7 mouse cellular contexts compared by ENCODE assay signal in the genomic region with DNA sequence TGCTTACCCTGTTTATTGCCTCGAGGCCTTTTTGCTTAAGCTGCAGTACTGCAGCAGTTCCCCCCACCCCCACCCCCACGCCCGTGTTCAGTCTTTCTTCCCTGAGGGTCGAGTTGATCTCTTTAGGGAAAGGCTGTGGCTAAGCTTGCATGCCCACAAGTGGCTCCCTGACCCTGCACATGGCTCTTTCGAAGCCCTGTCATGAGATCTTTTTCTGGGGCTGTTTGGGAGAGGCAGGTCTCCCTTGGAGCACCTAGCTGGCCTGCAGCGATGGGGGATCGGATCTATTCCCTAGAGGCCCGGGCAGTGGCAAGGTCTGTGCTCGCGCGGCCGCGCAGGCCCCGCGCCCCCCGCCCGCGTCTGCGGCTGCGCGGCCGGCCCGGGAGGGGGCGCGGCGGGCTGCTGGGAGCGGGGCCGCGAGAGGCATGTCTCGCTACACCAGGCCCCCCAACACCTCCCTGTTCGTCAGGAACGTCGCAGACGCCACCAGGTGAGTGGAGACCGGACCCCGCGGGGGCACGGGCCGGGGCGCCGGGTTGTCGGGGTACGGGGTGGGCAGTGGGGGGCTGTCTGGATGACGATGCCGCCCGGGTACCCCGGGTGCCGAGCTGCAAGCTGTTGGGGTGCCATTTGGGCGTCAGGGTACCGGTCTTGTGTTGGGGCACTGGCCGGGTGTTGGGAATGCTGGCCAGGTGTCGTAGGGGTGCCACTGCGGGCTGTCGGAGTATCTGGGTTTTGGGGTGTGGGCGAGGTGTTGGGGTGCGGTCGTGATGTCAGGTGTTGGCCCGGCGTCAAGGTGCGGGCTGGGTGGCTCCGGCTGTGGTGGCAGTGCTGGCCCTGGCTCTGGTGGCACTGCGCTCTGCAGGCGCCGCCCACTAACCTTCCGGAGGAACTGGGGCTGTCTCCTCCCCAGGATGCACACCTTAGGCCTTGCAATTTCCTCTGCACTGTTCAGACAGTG. TPM values are rescaled to one million over a fixed set of nuclear protein-coding genes. Genes with fewer than 3 reads are reported as not detected.
A peak's percentile ranks its signal among the peaks of the same experiment; 100 is the strongest.
DNase-seq lines count a peak whose midpoint lies in the region; ATAC-seq and TF ChIP-seq lines count a peak whose summit lies in the region.

A gene (plus strand): TSS at position 111 of the 961 bp plus-strand sequence.

- no peak for TF ChIP-seq CTCF in spleen, adult 2 months (IDR thresholded peaks at IDR 0.05; ENCODE audit: extremely low read depth, insufficient read depth, insufficient read length, insufficient replicate concordance)

- peak within 1 kb of the TSS; percentile 70 to 76 for H3K4me3 ChIP-seq in ES-E14 (ENCODE audit: insufficient read depth in 1 of 2, low read depth in 1 of 2, low read length in 2 of 2, poor library complexity in 1 of 2, severe bottlenecking in 1 of 2)
- peak within 1 kb of the TSS; percentile 75 for H3K4me3 ChIP-seq in embryonic facial prominence, embryonic 14.5 days (ENCODE audit: low read depth, low read length)
- peak within 1 kb of the TSS; percentile 86 for H3K4me3 ChIP-seq in hindbrain, embryonic 16.5 days (ENCODE audit: low read length)
- H3K4me3 ChIP-seq in limb, embryonic 10.5 days: peak within 1 kb of the TSS; percentile 84
- H3K4me3 ChIP-seq in midbrain, embryonic 11.5 days (ENCODE audit: low read depth, low read length): peak within 1 kb of the TSS; percentile 71
- H3K4me3 ChIP-seq in spleen, adult 2 months (ENCODE audit: extremely low read depth, insufficient read depth, insufficient read length): peak within 1 kb of the TSS; percentile 57

- no peak within 1 kb of the TSS for H3K27ac ChIP-seq in ES-E14 (ENCODE audit: insufficient read depth, low read depth, low read length, poor library complexity, severe bottlenecking)
- peak within 1 kb of the TSS; percentile 52 for H3K27ac ChIP-seq in embryonic facial prominence, embryonic 14.5 days (replicated peaks; ENCODE audit: low read depth, low read length)
- H3K27ac ChIP-seq in hindbrain, embryonic 16.5 days (ENCODE audit: low read depth, low read length): peak within 1 kb of the TSS; percentile 95
- peak within 1 kb of the TSS; percentile 91 for H3K27ac ChIP-seq in limb, embryonic 10.5 days
- H3K27ac ChIP-seq in midbrain, embryonic 11.5 days (ENCODE audit: low read depth, low read length): no peak within 1 kb of the TSS
- 0 out of 2 replicates have a peak within 1 kb of the TSS, but pooled peaks have one; percentile 41 for H3K27ac ChIP-seq in spleen, adult 2 months (ENCODE audit: insufficient read depth, low read length)

- TF ChIP-seq POLR2A in spleen, adult 2 months (IDR thresholded peaks at IDR 0.05; ENCODE audit: low read depth, low read length): no peak

- no peaks in the 10 kb centered on the region for H3K36me3 ChIP-seq in ES-E14 (ENCODE audit: control insufficient read depth, insufficient read depth, low read length, poor library complexity, severe bottlenecking)
- H3K36me3 ChIP-seq in embryonic facial prominence, embryonic 14.5 days (ENCODE audit: control insufficient read depth, insufficient read depth, low read length): no peaks in the 10 kb centered on the region
- H3K36me3 ChIP-seq in hindbrain, embryonic 16.5 days (ENCODE audit: control insufficient read depth, insufficient read depth, low read length): no peaks in the 10 kb centered on the region
- H3K36me3 ChIP-seq in limb, embryonic 10.5 days: no peaks in the 10 kb centered on the region
- H3K36me3 ChIP-seq in midbrain, embryonic 11.5 days (ENCODE audit: control insufficient read depth, insufficient read depth, low read length): no peaks in the 10 kb centered on the region
- H3K36me3 ChIP-seq in spleen, adult 2 months (ENCODE audit: control insufficient read depth, insufficient read depth, low read length): no peaks in the 10 kb centered on the region

- H3K9me3 ChIP-seq in ES-E14 (ENCODE audit: control insufficient read depth, insufficient read depth, low read depth, low read length): no peaks in the 10 kb centered on the region
- H3K9me3 ChIP-seq in embryonic facial prominence, embryonic 14.5 days (ENCODE audit: control insufficient read depth, low read length): no peaks in the 10 kb centered on the region
- H3K9me3 ChIP-seq in hindbrain, embryonic 16.5 days (ENCODE audit: control insufficient read depth, low read length): no peaks in the 10 kb centered on the region
- H3K9me3 ChIP-seq in limb, embryonic 10.5 days (replicated peaks): no peaks in the 10 kb centered on the region
- H3K9me3 ChIP-seq in midbrain, embryonic 11.5 days (ENCODE audit: control insufficient read depth, low read length): no peaks in the 10 kb centered on the region

- H3K4me1 ChIP-seq in ES-E14 (ENCODE audit: control insufficient read depth in 2 of 2, insufficient read depth in 2 of 2, low read length in 2 of 2, poor library complexity in 1 of 2): peaks cover 0 to 6% of the 10 kb centered on the region in 2 experiments; a peak in 1 of 4 replicates
- peaks cover 5% of the 10 kb centered on the region; the same call in 1 of the 2 replicates for H3K4me1 ChIP-seq in embryonic facial prominence, embryonic 14.5 days (ENCODE audit: control insufficient read depth, insufficient read depth, low read length)
- H3K4me1 ChIP-seq in hindbrain, embryonic 16.5 days (ENCODE audit: control insufficient read depth, insufficient read depth, low read depth, low read length): peaks cover 8% of the 10 kb centered on the region; the same call in 1 of the 2 replicates
- peaks cover 15% of the 10 kb centered on the region for H3K4me1 ChIP-seq in limb, embryonic 10.5 days
- H3K4me1 ChIP-seq in midbrain, embryonic 11.5 days (ENCODE audit: control insufficient read depth, insufficient read depth, low read length): peaks cover 9% of the 10 kb centered on the region
- H3K4me1 ChIP-seq in spleen, adult 2 months (ENCODE audit: control insufficient read depth, insufficient read depth, insufficient read length): peaks cover 5% of the 10 kb centered on the region

- 3% methylated on average over 38 of the region's 65 CpGs for WGBS in embryonic facial prominence, embryonic 14.5 days
- WGBS in hindbrain, embryonic 16.5 days: 3% methylated on average over 64 of the region's 65 CpGs
- 3% methylated on average over 65 of the region's 65 CpGs for WGBS in limb, embryonic 10.5 days
- 4% methylated on average over 65 of the region's 65 CpGs for WGBS in midbrain, embryonic 11.5 days
- 3% methylated on average over 65 of the region's 65 CpGs for WGBS in spleen, adult 2 months

- peak within 1 kb of the TSS; percentile 73 for H3K9ac ChIP-seq in ES-E14 (ENCODE audit: insufficient read depth, low read depth, low read length, poor library complexity, severe bottlenecking)
- peak within 1 kb of the TSS; percentile 83 for H3K9ac ChIP-seq in embryonic facial prominence, embryonic 14.5 days (ENCODE audit: low read depth, low read length)
- H3K9ac ChIP-seq in hindbrain, embryonic 16.5 days (ENCODE audit: low read depth, low read length): peak within 1 kb of the TSS; percentile 99
- peak within 1 kb of the TSS; percentile 77 for H3K9ac ChIP-seq in midbrain, embryonic 11.5 days (ENCODE audit: low read length)

- in situ Hi-C loops in ES-E14 (cut with MboI; ENCODE audit: low sequenced_read_pairs in 2 of 2, unreplicated experiment in 2 of 2): no loop called here

- no peak for DNase-seq in ES-E14 (ENCODE audit: low read depth, low spot score)
- peak; percentile 21 for DNase-seq in adrenal gland, postnatal 25 days
- peak; percentile 40 for DNase-seq in embryonic facial prominence, embryonic 14.5 days (ENCODE audit: low spot score)
- peak; percentile 73 for DNase-seq in limb, embryonic 10.5 days (ENCODE audit: low spot score)
- peak; percentile 97 for DNase-seq in midbrain, embryonic 11.5 days (ENCODE audit: low spot score, missing footprints)
- peak in 1 of 2 experiments; percentile 35 for DNase-seq in spleen, adult 2 months (ENCODE audit: low read depth in 1 of 2, low spot score in 2 of 2)

- no peaks in the 10 kb centered on the region for H3K27me3 ChIP-seq in embryonic facial prominence, embryonic 14.5 days (replicated peaks; ENCODE audit: control insufficient read depth, insufficient read depth, low read length)
- no peaks in the 10 kb centered on the region for H3K27me3 ChIP-seq in hindbrain, embryonic 16.5 days (replicated peaks; ENCODE audit: control insufficient read depth, insufficient read depth, low read length)
- H3K27me3 ChIP-seq in limb, embryonic 10.5 days (ENCODE audit: low read depth, poor library complexity, severe bottlenecking): no peaks in the 10 kb centered on the region
- H3K27me3 ChIP-seq in midbrain, embryonic 11.5 days (ENCODE audit: control insufficient read depth, insufficient read depth, low read length): no peaks in the 10 kb centered on the region
- peaks cover 9% of the 10 kb centered on the region for H3K27me3 ChIP-seq in spleen, adult 2 months (ENCODE audit: control insufficient read depth, insufficient read depth, low read length)

- ATAC-seq in embryonic facial prominence, embryonic 14.5 days (ENCODE audit: low read depth): peak; percentile 85
- peak; percentile 91 for ATAC-seq in hindbrain, embryonic 16.5 days
- ATAC-seq in midbrain, embryonic 11.5 days (ENCODE audit: low FRiP score): peak; percentile 86

- peak within 1 kb of the TSS; percentile 93 for H3K4me2 ChIP-seq in embryonic facial prominence, embryonic 14.5 days (ENCODE audit: low read depth, low read length)
- peak within 1 kb of the TSS; percentile 89 for H3K4me2 ChIP-seq in hindbrain, embryonic 16.5 days (ENCODE audit: low read length)
- peak within 1 kb of the TSS; percentile 100 for H3K4me2 ChIP-seq in midbrain, embryonic 11.5 days

TF ChIP-seq in ES-E14, 5 proteins besides CTCF, POLR2A, EP300 and RAD21:
- TF ChIP-seq ZNF384 (IDR thresholded peaks at IDR 0.05; ENCODE audit: low read depth, low read length): no peak
- TF ChIP-seq MAFK (IDR thresholded peaks at IDR 0.05; ENCODE audit: insufficient read depth, low read depth, low read length): no peak
- no peak for TF ChIP-seq CHD2 (IDR thresholded peaks at IDR 0.05; ENCODE audit: low read depth, low read length)
- TF ChIP-seq HCFC1 (IDR thresholded peaks at IDR 0.05; ENCODE audit: borderline replicate concordance, insufficient read depth, low read length): no peak
- no peak for TF ChIP-seq ZC3H11A (IDR thresholded peaks at IDR 0.05; ENCODE audit: borderline replicate concordance, low read depth, low read length)

RNA-seq across cellular contexts. Expression of the gene that starts here (rescaled TPM):
- 1.6 and 2.9 TPM in 2 replicates for total RNA-seq in ES-E14 (2012; rRNA removed)
- total RNA-seq in adrenal gland, postnatal 25 days (2021): 0.94 TPM in 1 of 2 replicates, not detected in the other
- polyA plus RNA-seq in embryonic facial prominence, embryonic 14.5 days (2014; fragmentation: Nextera tagmentation; extraction: Ambion mirVana): 12.5 and 14.4 TPM in 2 replicates
- polyA plus RNA-seq in hindbrain, embryonic 16.5 days (2015; fragmentation: Nextera tagmentation; extraction: Ambion mirVana): 74.5 and 79.2 TPM in 2 replicates
- polyA plus RNA-seq in limb, embryonic 10.5 days (2016; fragmentation: Nextera tagmentation; extraction: Ambion mirVana): 6.0 and 8.8 TPM in 2 replicates
- polyA plus RNA-seq in midbrain, embryonic 11.5 days (2014; fragmentation: Nextera tagmentation; extraction: Ambion mirVana): 8.5 and 9.2 TPM in 2 replicates
- 0.30 and 0.40 TPM in 2 replicates for polyA plus RNA-seq in spleen, adult 2 months (2012; rRNA removed)

Comparison
In these comparisons a context has a peak if more than half of its experiments do, and no peak if none do; other contexts are left out.
1. Peak in DNase-seq in adrenal gland, postnatal 25 days; RNA of the gene not detected or under 1 TPM.
2. H3K27ac ChIP-seq: peak in embryonic facial prominence, embryonic 14.5 days (single experiment), hindbrain, embryonic 16.5 days (single experiment), limb, embryonic 10.5 days (single experiment) and spleen, adult 2 months (single experiment); none in ES-E14 (single experiment) and midbrain, embryonic 11.5 days (single experiment).
3. Peak in every context shown above with its lines, with median percentiles within 50 percentile points of each other: H3K4me3 ChIP-seq, H3K9ac ChIP-seq, ATAC-seq and H3K4me2 ChIP-seq.